Mouse (Mus musculus): ENCODE data around the gene Rilp.
A peak's percentile ranks its signal among the peaks of the same experiment; 100 is the strongest.
"Not testable (repeated sequence)": the region's sequence is repeated elsewhere in the genome, so short reads cannot be mapped to it uniquely, and the experiment has no call there.

The Rilp gene

GRCm38 (mm10) chr11:75534286-75535033 is 24.6 kb downstream of the Rilp start:
- no peak for DNase-seq

DNA sequence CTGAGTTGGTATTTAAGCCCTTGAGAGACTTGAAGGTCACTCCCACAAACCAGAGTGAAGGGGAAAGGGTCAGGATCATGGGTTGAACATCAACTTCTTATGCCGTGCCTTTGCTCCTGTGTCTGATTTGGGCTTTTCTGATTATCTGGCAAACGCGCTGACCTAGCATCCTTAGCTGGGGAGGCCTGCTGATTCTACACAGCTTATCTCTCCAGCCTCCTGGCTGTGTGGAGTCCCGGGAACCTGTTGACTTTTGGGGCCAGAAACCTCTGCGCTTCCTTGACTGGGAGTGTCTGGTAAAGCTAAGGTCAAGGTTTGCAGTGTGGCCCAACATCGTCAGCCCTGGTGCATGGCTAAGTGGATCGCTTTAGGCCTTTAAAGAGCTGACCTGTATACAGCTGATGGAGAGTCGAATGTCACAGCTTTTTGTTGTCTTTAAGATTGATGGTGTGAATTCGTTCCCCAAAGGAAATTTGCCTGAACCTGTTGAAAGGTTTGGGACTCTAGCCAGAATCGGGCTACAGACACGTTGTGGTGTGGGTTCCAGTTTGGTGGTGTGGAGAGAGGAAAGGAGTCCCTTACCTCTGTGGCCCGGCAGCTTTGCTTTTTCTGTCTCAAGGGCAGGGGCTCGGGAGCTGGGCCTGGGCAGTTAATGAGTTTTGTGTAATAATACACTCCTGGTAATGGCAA is 25.4 kb downstream of the Rilp start:
- DNase-seq: no peak

DNA sequence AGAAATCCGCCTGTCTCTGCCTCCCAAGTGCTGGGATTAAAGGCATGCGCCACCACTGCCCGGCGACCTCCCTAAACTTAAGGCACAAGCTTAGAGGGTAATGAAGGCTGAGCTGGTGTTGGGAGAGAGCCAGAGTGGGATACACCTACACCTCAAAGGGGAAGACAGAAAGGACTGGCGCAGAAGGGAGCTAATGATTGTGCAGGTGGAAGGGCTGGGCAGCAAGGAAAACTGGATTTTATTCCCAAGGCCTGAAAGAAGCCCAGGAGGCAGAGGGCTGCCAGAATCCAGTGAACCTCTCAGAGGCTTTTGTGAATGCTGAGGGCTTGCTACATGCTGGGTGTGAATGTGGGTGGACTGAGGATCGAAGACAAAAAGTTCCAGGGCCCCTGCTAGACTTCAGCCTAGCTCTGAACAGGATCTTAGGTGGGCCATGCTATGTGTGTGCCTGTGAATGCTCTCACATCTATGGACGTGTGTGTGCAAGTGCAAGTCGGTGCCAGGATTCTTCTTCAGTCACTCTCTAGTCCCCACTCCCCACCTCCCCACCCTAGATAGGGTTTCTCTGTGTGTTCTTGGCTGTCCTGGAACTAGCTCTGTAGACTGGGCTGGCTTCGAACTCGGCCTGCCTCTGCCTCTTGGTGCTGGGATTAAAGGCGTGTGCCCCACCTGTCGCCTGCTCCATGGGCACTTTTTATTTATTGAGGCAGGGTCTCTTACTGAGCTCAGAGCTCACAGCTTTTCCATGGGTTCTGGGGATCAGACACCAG is 26.5 kb downstream of the Rilp start:
- DNase-seq: no peak

DNA sequence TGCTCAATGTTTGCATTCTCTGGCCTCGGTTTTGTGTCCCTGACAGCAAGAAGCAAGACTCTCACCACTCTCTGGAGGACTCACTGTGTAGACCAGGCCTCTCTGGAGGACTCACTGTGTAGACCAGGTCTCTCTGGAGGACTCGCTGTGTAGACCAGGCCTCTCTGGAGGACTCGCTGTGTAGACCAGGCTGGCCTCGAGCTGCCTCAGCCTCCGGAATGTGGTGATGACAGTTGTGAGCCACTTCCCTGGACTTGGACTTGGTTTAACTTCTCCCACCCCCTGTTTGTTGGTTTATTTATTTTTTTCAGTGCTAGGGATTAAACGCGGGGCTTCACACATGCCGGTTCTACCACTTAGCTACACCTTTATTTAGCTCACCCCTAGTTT is 27.1 kb downstream of the Rilp start:
- no peak for DNase-seq

- DNase-seq: no peak
Measured at GRCm38 (mm10) chr11:75537491-75538183, 27.7 kb downstream of the Rilp start.

- no peak for DNase-seq
Measured at GRCm38 (mm10) chr11:75538184-75538969, 28.5 kb downstream of the Rilp start.

- no peak for DNase-seq
Measured at GRCm38 (mm10) chr11:75538970-75539299, 29.0 kb downstream of the Rilp start.

DNA sequence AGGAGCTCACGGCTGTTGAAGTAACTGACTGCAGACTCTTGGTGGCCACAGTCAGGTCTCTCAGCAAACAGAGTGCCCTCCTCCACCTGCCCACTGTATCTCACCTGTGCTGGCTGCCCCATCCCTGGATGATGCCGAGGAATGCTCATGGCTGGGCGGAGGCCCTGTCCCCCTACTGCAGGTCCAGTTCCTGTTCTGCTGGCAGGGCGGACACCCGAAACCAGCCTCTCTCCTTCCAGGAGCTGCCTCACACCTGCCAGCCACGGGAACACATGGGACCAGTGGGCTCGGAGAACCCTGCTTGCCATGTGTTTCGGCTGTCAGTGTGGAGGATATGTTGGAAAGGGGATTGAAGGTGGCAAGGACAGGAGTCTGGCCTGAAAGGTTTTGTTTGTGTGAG is 30.3 kb downstream of the Rilp start:
- no peak for DNase-seq

DNA sequence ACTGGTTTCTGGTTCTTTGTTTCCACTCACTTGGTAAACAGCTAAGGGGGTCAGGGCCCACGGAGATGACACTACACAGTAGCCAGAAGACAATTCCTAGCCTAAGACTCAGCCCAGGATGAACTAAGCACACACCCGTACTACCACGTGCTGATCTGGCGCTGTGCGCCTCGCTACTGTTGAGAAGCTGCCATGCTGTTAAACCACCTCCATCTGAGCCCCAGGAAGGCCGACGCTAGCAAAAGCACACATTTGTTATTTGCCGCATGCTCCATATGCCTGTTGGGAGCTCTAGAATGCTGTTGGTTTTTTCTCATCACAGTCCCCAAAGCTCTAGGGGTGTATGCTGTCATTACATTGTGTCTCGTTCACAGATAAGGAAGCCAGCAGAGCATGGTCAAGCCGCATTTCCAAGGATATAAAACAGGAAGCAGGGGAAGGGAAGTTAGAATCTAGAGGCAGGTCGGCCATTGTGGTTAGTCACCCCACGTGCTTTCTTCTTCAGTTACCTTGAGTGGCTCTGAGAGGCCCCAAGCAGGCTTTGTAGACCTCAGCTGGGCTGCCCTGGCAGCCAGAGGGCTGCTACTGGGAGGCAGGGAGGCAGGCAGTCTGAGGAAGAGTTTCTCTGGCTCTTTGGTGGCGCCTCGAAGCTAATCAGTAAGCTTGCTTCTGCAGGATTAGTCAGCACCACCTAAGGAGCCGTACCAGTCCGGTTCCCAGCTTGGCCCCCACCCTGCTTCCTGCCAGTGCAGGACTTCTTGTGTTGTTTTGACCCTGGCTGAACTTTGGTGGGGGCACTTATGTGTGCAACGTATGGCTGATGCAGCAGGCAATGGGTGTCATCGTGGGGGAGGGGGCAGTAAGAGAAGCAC is 31.1 kb downstream of the Rilp start:
- no peak for DNase-seq

DNA sequence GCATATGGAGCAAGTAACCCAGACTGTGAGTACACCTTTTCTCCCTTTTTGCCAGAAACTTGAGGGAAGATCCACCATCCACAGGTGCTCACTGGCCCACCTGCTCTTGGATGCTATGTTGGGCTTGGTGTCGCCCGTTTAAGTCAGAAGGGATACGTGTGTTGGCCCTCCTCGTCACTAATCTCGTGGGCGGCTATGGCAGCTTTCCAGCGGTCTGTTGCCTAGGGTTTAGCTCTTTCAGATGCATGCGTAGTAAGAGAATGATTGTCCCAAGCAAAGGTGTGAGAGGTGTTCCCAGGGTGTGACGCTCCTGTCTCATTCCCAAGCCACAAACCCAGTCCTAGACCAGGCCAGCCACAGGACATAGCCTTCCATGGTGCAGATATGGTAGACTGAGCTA is 34.8 kb downstream of the Rilp start:
- no peak for DNase-seq

DNA sequence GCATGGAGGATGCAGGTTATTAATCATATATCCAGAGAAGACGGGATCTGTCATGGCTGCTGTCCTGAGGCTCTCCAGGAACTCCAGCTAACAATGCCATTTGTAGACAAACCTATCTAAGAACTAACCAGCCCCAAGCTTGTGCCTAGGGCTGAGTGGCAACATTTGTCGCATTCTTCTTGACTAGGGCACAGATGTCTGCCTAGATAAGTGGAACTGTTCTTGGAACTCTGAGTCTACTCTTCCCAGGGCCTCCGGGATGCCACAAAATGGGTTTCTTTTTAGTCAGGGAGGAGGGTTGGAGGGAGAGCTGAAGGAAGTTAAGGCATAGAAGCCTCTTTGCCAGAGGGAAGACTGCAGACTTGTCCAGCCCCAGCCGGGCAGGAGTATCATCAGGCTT is 36.2 kb downstream of the Rilp start:
- no peak for DNase-seq

GRCm38 (mm10) chr11:75549658-75550111 is 39.8 kb downstream of the Rilp start:
- no peak for DNase-seq

DNA sequence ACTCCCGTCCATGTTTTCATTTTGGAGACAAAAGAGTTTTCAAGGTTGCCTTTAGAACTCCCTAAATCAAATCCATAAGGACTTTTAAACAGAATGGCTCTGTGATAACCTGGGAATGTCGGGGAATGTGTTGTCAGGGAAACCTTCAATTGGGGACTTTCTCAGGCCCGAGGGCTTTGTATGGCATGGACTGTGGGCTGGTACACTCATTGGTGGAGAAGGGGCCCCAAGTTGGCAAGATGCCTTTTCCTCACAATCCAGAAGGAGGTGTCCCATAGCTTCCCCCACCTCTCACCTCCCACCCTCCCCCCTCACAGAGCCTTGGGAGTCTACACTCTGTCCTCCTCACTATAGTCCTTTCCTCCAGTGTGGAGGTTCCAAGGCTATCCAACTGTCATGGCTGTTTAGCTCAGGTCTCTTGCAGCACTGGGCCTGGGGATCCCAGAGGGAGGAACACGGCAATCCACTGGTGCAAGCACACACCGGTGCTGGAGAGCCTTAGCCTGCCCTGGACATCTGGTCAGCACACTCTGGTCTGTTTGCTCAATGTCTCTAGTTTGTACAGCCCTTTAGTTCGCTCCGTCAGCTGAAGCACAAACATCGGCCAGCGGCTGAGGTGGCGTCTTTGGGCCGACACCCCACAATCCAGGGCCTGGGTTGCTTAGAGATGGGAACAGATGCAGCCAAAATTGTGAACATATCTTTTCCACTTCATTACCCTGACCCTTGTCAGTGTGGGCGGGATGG is 40.5 kb downstream of the Rilp start:
- no peak for DNase-seq

- no peak for DNase-seq
Measured at GRCm38 (mm10) chr11:75551321-75551720, 41.4 kb downstream of the Rilp start.

DNA sequence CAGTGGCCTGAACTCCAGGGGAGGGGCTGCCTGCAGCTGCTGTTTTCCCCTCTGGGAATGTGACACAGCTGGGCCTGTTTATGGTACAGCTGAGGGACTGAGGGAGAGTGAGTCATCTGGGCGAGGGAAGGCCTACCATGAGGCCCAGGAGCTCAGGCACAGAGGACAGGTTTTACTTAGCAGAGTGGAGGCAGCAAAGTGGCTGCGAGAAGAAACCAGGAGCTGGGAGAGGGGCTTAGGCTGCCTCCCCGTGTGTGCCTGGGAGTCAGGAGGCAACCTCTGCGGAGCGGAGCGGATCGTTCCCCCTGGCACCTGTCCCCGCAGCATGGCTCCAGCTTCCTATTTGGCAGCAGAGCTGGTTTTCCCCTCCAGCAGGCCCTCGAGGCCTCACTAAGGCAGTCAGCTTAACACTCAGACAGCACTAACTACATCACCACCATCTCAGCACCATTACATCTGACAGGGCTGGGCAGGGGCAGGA is 42.1 kb downstream of the Rilp start:
- peak; percentile 60 for DNase-seq

- DNase-seq: no peak
Measured at GRCm38 (mm10) chr11:75552906-75553482, 43.1 kb downstream of the Rilp start.

- not testable (repeated sequence) for DNase-seq
Measured at GRCm38 (mm10) chr11:75556006-75556405, 46.1 kb downstream of the Rilp start.

DNA sequence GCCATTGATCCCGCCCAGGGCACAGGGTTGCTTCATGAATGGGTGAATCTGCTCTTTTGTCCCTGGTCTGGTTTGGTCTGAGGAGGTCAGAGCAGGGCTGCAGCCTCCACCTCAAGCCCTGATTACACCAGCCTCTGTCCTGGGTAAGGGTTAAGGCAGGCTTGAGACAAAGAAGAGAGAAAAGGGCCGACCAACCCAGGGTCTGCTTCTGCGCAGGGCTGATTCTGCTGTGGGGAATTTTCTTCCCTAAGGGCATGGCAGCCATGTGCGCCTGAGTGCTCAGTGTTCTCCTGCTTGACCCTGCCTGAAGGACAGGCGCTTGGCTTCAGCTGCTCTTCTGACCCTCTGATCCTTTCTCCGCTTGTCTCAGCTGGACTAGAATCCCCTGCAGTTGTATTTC is 47.2 kb downstream of the Rilp start:
- no peak for DNase-seq

GRCm38 (mm10) chr11:75558101-75558500 is 48.2 kb downstream of the Rilp start:
- no peak for DNase-seq

DNA sequence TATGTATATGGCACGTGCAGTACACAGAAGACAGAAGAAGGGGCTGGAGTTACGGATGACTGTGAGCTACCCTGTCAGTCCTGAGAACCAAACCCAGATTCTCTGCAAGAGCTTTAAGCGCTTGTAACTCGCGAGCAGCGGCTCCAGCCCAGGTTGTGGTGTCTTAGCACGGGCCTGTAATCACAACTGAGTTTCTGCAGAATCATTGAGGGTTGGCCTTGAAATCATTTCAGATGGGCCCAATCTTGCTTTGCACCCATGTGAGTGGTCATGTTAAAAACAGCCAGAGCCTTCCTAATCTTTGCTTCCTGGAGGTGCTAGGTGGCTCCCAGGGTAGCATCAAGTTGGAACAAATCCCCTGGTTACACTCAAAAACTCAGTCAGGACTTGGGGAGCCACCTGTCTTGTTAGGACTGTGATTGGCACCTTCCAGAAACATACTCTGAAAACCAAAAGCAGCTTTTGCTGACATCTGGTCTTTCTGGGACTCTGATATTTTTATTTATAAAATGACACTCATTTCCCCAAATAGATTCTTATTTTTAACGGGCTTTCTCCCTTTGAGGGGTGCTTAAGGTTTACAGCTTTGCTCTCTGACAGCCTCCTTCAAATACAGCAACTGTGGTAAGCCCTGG is 50.1 kb downstream of the Rilp start:
- DNase-seq: no peak

Data from right cerebral cortex, adult 18-20 months (tissue).